Mouse (Mus musculus) cerebellum, postnatal 25 days (tissue): ENCODE results near the gene Tenm2.
A peak's percentile ranks its signal among the peaks of the same experiment; 100 is the strongest.

ENCODE experiments used
- DNase-seq, 2 experiments: peaks; one replicate each; pipeline ENCODE4 v3.0.0; 2021; ENCODE audit warnings: mixed read lengths in 2 of 2

Tenm2 gene

DNA sequence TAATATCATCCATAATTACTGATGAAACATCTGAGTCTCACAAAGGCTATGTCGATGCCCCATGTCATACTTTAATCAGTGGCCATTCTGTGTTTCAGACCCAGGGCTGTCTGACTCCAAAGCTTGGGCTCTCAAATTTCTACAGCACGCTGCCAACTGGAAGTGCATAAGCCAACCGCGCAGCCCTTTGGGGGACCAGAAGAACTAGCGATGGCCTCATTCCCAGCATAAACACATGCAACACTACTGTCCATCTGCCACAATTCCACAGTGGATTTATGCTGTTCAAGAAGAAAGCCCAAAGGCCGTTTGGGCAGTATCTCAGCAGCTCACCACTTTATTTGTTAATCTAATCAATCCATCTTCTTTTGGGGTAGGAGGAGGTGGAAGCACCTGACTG, 678.4 kb downstream of the Tenm2 start:
- peak; percentile 77 to 83 for DNase-seq

DNA sequence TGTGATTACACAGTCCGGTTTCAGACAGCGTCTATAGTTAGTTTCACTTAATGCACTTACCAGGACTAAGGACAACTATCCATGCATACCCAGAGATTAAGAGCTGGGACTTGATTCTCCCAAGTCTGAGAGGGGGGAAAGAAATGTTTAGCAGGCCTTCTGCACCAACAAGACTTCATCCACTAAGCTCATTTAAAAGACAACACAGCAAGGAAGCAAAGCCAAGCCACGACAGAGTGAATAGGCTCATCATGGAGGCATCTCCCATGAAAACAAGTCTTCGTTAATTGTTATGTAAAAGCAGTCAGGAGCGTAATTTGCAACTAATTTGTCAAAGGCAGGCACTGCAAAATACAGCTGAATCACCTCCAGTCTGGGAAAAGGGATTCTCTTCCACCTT, 682.5 kb downstream of the Tenm2 start:
- no peak for DNase-seq

DNA sequence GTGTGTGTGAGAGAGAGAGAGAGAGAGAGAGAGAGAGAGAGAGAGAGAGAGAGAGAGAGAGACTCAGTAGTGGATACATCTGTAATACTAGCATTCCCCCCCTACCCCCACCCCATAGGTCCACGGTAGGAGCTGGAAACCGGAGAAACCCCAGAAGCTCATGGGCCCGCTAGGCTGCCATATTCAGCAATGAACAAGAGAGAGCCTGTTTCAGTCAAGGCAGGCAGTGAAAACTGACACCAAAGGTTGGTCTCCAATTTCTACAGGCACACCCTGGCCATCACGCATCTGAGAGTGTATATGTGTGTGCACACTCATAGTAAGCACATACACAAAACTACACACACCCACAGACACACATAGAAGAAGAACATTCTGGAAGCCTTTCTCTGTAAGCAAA, 685.1 kb downstream of the Tenm2 start:
- no peak for DNase-seq

DNA sequence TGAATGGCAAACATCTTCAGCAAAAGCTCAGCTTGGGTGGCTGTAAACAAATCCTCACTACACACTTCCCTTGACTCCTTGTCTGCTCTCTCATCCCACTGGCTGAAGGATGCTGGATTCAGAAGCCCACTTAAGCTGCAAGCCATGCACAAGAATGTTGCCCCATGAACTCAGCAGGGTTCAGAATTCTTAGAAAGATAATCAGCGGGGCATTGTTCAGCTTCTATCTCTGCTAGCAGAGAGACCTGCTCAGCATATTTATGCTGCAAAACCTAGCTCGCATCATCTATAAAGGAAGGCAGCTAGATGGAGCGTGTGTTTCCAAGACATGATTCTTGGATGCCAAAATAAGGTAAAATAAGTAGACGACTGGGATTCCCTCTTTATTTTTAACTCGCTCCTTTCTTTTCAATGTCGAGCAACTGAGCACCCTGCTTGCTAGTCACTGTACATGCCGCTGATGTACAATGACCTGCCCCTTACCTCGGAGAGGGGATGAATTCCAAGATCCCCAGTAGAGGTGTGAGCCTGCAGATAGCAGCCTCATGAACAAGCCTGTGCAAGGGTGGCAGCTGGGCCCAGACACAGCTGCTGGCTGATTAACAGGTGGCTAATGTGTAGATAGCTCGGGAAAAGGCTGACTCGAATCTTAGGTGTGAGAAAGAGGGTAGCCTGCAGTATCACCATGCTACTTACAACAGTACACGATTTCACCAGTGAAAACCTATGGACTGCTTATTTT, 686.2 kb downstream of the Tenm2 start:
- no peak for DNase-seq

DNA sequence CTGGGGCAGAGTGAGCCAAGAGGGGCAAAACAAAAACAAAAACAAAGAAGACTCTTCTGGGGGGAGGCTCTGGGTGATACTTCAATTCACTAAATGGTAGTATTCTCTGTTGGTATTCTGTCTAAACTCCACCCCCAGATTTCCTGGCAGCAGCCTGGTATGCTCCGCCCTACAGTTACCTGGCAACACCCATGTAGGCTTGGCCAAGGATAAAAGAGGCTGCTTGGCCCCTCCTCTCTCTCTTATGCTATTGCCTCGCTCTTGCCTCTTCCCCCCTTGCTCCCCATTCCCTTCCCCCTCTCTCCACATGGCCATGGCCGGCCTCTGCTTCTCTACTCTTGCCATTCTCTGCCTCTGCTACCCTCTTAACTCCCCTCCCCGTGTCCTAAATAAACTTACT, 687.6 kb downstream of the Tenm2 start:
- DNase-seq: no peak

DNA sequence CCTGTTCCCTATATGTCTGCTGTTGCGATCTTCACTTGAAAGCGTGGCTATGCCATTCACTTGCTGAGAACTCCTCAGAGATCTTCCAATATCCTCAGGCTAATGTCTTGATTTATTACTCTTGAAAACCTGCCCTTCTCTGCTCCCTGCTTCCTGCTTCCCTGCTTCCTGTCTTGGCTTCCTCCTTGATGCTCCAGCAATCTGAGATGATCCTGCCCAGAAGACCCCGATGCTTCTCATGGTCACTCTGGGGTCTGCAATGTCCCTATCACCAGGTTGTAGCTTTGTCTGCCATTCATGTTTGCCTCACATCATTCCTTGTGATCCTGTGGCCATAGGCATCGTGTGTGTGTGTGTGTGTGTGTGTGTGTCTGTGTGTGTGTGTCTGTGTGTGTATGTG, 697.6 kb downstream of the Tenm2 start:
- DNase-seq: no peak

DNA sequence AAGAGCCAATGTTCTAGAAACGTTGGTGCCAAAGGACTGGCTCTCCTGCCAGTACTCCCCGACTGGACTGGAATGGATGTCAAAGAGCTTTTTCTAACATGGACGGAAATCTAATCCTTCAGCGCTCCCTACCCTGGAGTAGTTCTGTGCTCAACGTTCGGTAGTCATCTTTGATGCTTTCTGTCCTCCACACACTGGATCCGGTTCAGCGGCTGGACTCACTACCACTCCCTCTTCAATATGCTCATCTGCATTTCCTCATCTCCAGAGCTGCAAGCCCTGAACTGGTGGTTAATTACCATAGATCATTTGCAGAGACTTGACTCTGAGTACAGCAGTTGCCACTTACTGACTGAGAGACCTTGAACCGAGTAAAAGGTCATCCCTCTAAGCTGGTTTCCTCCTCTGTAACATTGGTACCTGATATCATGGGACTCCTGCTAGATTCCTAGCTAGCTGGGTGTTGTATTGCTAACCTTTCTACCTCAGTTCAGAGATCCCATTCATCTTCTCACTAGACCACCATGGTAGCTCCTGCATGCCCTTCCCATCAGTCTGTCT, 698.1 kb downstream of the Tenm2 start:
- DNase-seq: no peak

DNA sequence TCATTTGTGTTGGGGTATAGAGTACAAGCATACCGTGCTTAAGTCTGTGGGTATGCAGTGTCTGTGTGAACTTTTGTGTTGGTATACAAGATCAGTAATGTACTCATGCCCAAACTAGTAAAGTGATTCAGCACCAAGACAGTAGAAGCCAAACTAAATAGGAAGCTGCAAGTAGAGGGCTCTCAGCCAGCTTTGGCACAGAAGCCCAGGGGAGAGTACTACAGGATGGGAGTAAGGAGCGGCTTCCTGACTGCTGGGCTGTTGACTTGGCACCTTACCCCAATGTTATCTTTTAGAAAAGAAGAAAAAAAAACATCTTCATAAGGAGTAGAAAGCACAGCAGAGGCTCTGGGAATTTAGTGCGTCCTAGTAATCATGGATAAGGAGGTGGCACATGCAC, 700.2 kb downstream of the Tenm2 start:
- DNase-seq: peak in 1 of 2 experiments; percentile 26

DNA sequence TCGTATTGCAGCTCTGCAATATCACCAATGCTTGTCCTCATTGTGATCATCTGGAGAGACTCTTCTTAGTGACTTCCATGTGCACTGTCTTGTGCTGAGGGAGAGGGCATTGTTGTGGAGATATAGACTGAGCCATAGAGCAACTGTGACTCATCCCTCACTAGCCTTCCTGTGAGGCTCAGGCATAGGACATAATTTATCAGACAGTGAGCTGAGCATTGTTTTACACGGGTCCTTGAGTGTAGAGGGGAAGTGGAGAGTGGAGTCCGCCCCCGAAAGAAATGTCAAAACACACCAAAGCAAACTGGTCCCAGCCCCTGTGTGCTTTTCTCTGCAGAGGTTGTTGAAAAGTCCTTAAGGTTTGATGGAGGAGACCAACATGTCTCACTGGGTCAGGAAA, 704.1 kb downstream of the Tenm2 start:
- no peak for DNase-seq

DNA sequence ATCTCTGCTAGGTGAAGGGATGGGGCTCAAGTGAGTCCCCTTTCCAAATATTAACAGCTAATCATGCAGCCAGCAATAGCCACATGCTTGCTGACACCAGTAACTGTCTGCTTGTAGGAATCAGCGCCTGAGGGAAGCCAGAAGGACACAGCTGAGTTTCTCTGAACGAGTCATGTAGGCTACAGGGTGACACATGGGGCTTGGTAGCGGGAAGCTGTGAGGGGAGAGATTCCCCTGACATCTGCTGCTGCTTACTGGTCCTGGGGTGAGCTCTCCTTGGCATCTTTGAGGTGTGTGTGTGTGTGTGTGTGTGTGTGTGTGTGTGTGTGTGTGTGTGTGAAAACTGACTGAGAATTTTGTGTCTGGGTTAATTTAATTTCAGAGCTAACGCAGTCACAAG, 708.3 kb downstream of the Tenm2 start:
- no peak for DNase-seq

DNA sequence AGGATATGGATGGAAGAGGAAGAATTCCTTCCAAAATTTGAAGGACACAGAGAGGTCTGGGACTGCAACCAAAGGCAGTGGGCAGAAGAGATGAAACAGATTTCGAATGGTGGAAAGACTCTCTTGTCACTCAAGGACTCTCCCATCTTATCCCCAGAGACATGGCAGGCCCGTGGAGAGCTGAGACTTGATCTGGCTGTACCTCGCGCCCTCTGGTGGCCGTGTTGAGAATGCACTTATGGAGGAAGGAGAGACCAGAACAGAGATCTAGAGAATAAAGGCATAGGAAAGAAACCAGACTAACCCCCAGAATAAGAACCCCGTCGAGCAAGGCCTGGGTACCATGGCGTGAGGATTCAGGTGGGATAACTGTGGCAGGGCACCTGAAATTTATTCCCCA, 709.4 kb downstream of the Tenm2 start:
- peak; percentile 87 to 91 for DNase-seq

DNA sequence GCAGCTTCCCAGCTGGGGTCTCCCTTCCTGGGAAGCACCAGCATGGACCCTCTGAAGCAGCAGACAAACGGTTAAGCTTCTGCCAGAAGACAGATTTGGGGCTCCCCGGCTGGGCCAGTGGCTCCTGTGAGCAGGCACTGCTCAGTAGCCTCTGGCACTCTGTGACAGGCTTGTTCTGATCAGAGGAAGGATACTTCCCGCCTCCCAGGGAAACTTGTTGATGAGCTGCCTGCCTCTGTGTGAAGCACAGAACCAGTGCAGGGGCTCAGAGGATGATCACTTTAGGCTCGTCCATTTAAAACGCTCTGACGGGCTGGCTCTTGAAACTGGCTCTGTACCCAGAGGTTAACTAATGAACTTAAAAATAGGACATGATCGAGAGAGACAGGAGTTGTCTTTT, 723.3 kb downstream of the Tenm2 start:
- no peak for DNase-seq

DNA sequence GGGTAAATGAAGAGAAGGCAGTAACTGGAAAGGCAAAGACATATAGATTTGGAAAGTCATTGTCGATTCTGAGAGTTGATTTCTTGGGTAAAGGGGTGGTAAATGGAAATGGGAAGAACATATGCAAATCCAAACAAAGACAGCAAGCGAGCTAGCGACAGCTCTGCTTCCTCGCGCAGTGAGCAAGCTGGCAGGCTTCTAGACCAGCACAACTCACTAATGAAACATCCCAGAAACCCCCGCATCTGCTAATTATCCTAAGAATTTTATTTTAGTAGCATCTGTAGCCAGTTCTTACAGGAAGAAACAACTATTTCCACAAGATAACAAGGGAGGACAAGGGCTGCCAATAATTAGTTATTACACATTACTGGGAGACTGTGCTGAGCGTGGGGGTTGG, 727.5 kb downstream of the Tenm2 start:
- DNase-seq: no peak

DNA sequence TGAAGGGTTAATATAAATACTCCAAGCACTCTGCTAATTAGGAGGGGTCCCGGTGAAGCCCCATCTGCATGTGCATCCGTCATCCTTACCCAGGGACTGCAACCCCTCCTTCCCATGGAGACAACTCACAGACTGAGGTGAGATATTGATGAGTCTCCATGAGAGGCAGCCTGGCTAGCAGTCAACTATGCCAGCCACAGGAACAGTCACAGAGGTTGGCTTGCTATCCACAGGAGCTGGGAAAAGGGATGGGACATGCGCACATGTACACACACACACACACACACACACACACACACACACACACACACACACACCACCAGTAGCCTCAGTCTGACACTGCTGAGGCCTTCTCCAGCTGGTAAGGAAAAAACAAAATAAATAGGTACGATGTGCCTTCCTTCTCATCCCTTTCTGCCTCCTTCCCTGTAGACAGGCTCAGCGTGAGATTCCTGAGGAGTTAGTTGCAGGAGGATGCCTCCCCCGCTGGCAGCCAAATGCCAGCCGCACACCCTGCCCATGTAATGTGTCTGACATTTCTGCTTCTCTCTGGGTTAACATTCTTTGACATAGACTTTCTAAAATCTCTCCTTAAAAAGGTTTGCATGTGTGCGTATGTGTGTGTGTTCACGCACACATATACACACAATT, 740.7 kb downstream of the Tenm2 start:
- DNase-seq: peak; percentile 45 to 51

DNA sequence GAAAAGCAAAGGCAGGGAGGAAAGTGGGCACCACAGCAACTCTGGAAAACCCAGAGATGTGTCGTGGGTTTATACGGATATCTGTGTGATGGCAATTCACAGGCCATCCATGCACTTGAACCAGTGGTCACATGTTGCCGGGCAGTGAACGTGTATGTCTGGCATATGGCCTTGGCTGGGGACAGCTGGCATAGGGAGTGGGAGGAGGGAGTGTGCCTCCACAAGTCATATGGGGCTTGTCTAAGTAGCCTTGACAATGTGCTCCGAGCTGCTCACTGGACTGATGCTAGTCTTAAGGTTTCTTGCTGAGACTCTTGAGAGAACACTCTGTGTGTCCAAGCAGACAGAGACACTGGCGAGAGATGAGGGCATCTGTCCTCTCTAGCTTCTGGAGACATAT, 743.5 kb downstream of the Tenm2 start:
- DNase-seq: peak; percentile 27 to 40

DNA sequence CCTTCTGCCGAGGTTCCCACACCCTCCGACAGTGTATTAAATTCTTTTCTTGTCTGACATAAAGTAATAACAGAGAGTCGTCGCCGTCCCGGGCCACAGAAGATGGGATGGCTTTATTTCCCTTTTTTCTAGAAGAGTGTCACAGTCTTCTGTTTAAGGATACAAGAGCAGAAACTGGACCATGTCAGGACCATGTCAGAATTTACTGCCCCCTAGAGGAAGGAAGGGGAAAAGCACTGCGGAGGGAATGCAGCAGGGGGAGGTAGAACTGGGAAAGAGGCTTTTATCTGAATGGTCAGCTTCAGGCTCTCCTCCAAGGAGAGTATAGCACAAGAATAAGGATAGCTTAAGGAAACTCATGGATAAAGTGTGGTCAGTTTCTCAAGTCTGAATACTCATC, 745.7 kb downstream of the Tenm2 start:
- DNase-seq: peak; percentile 32 to 43

DNA sequence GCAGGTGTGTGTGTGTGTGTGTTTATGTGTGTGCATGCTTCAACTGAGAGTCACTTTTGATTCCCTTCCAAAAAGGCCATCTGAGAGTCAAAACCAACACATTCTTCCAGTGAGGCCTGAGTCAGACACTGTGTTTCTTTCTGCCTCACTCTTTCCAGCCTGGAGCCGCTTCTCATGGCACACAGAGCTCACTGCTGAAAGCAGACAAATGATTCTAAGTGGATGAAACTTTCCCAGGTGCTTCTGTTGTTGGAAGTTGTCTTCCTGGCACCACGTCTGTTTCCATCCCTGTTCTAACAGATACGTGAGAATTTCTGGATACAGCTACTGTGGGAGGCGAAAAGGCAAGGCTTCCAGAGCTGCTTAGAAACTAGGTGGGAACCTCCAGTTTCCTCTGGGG, 747.1 kb downstream of the Tenm2 start:
- no peak for DNase-seq

DNA sequence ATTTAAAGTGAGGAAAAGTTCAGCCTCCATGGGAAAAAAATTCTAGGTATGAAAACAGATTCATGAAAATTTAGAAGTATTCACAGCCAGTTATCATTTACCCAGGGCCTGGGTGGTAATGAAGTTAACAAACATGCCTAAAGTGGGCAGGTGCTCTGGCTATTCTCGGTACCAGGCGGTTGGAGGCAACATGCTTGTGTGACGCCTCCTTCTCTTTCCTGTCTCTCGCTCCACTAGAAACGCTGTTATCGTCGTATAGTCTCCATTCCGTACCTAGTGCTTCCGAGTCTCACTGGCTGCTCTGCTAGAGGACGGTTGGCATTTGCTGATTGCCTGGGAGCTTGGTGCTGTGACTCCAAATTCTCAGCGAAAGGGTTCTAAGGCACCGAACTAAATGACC, 749.7 kb downstream of the Tenm2 start:
- DNase-seq: no peak

DNA sequence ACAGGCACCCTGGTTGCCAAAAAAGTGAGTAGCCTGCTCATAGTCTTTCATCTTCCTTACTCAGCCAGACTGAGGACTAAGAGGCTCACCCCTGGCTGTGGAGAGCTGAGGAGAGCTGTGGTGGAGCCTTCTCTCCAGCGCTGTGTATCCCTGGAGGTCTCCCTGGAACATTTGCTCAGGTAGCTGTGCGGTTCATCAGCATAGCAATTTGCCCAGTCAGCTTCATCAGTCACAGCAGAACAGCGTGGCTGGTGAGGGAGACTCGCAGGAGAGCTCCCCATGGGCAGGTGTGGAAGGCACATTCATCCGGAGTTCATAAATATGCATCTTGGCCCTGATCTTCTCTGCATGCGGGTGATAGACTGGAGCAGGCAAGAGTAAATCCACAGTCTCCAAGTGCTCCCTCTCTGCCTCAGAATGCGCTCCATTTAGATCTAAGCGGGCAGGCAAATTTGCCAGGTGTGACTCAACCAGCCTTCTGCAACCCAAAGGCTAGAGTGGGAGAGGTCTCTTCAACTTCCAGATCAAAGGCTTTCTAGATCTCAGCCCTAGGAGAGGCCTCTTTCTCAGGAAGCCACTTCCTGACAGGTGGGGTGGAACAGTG, 751.2 kb downstream of the Tenm2 start:
- peak; percentile 12 to 22 for DNase-seq

DNA sequence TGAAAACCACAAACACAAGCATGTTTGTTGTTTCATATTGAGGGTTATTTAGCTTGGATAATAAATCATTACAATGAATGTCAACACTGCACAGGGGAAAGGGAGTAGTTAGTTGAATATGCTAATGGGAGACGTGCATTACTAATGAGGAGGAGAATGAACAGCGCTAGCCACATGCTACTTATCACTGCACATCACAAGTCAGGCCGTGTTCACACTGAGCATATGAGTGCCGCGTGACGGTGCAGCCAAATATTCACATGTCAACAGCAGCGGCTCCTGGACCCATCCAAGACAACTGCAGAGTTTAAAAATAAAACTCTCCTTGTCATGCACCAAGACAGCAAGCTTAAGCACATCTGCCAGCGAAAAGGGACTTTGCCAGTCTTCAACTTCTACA, 753.6 kb downstream of the Tenm2 start:
- no peak for DNase-seq

DNA sequence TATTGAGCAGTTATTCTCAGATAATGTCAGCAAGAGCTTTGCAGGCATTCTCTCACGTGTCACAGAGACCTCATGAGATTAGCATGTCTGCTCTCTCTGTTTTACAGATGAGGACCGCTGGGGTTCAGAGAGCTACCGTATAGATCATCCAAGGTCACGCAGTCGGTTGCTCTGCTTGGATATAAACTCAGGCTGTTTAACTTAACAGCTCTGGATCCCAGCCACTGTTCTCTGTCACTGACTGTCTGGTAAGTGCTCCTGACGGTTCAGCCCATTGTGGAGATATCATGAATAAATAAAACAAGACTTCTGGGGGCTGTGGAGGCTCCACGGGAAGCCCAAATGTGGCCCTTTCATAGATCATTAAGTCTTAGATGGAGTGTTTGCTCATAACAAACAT, 754.2 kb downstream of the Tenm2 start:
- DNase-seq: no peak

DNA sequence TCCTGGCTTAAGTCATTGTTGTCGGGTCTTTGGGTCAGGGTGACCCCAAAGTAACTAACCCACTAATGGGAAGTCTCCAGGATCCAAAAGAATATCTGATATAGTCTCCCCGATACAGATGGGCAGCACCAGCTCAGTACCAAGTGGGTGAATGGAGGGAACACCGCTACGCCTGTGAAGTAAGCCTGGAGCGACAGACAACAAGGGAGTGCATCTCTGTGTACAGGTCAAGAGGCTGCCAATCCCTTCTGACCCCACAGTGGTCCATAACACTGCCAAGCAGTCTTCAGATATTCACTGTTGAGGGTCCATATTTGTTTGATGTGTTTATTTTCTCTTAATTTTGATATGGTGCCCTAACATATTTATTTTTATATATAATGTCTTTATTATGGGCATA, 754.7 kb downstream of the Tenm2 start:
- DNase-seq: no peak

DNA sequence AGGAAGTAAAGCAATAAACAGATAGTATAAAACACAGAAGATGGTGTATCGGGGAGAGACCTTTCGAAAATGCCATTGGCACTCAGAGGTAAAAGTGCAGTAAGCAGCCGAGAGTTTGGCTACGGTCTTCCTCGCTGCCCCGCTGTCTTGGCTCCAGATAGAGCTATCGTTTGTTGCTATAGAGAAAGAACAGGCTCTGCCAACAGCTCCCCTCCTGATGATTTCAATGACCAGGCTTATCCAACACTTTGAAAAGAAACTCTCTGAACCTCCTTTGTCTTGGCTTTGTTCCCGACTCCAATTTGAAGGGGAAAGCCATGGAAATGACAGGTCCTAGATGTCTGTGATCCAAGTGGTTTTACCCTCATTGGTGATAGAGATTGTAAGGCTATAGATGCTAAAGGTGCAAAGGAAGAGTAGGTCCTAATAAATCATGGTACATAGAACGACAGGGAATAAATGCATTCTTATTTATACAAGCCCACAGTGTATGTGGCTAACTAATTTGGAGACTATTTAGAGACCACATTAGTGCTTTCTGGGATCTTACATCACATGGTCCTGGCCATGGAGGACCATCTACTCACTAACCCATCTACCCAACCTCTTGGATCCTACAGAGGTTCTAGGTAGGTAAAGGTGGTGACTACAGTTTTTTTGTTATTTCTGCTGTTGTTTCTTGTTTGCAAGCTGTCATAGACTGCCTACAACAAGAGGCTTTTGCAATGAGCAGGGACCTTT, 765.8 kb downstream of the Tenm2 start:
- DNase-seq: no peak
